Mouse (Mus musculus): ENCODE data around the gene Hltf. TPM values are rescaled to one million over a fixed set of nuclear protein-coding genes. Genes with fewer than 3 reads are reported as not detected.

Hltf gene
- polyA plus RNA-seq, 1 experiment from 2014 or later: 29.1 TPM

Other genes with a start within 250 kb of the Hltf start
- gene Cp, start 100.8 kb upstream of the Hltf start, polyA plus RNA-seq (2014; fragmentation: Nextera tagmentation; extraction: Ambion mirVana): 3.0 and 12.9 TPM in 2 replicates
- gene Hps3, start 22.5 kb upstream of the Hltf start, polyA plus RNA-seq (2014; fragmentation: Nextera tagmentation; extraction: Ambion mirVana): 11.1 and 14.3 TPM in 2 replicates
- 46.0 and 49.6 TPM in 2 replicates for gene Gyg, start 97.5 kb downstream of the Hltf start, polyA plus RNA-seq (2014; fragmentation: Nextera tagmentation; extraction: Ambion mirVana)
- gene Cpa3, start 184.4 kb downstream of the Hltf start, polyA plus RNA-seq (2014; fragmentation: Nextera tagmentation; extraction: Ambion mirVana): 0.14 TPM in 1 of 2 replicates, not detected in the other
- 0.08 TPM in 1 of 2 replicates, not detected in the other for gene Cpb1, start 217.9 kb downstream of the Hltf start, polyA plus RNA-seq (2014; fragmentation: Nextera tagmentation; extraction: Ambion mirVana)